Mouse (Mus musculus) hindbrain, postnatal 0 days (tissue): ENCODE measurements around the gene Umad1. TPM values are rescaled to one million over a fixed set of nuclear protein-coding genes. Genes with fewer than 3 reads are reported as not detected.
"Not testable (repeated sequence)": the region's sequence is repeated elsewhere in the genome, so short reads cannot be mapped to it uniquely, and the experiment has no call there.

Experiments used
- ATAC-seq: fragments of 200-750 bp; cut with Nextera tagmentation; 2 replicates; pipeline ENCODE4 v1.8.0; 2017; ENCODE audit warnings: mild to moderate bottlenecking, moderate TSS enrichment, moderate library complexity
- DNase-seq: peaks from one replicate; pipeline ENCODE4 v3.0.0-alpha.2; 2015; ENCODE audit warnings: low spot score
- H3K27ac ChIP-seq: fragments of 300-500 bp; sonication (generic); 2 replicates; pipeline ENCODE4 v1.5.1; 2014; ENCODE audit warnings: mild to moderate bottlenecking
- H3K27me3 ChIP-seq: fragments of 300-500 bp; sonication (generic); 2 replicates; pipeline ENCODE4 v1.6.1; 2014; ENCODE audit warnings: low read length, mixed read lengths; ENCODE audit not compliant: insufficient read depth
- H3K36me3 ChIP-seq: fragments of 300-500 bp; sonication (generic); 2 replicates; pipeline ENCODE4 v1.6.1; 2014; ENCODE audit warnings: low read length, mixed read lengths; ENCODE audit not compliant: insufficient read depth
- H3K4me1 ChIP-seq: fragments of 300-500 bp; sonication (generic); 2 replicates; pipeline ENCODE4 v1.6.1; 2014; ENCODE audit warnings: antibody characterized with exemption, low read length, mixed read lengths; ENCODE audit not compliant: insufficient read depth
- H3K4me2 ChIP-seq: fragments of 300-500 bp; sonication (generic); 2 replicates; pipeline ENCODE4 v1.6.1; 2014; ENCODE audit warnings: low read depth, mild to moderate bottlenecking, low read length, moderate library complexity, mixed read lengths
- H3K4me3 ChIP-seq: fragments of 300-500 bp; sonication (generic); 2 replicates; pipeline ENCODE4 v1.5.1; 2014; ENCODE audit warnings: low read length
- H3K9ac ChIP-seq: fragments of 300-500 bp; sonication (generic); replicated peaks from 2 replicates; pipeline ENCODE4 v1.6.1; 2014; ENCODE audit warnings: mild to moderate bottlenecking, low read length, moderate library complexity, mixed read lengths
- H3K9me3 ChIP-seq: fragments of 300-500 bp; sonication (generic); 2 replicates; pipeline ENCODE4 v1.6.1; 2016; ENCODE audit warnings: low read length, mixed read lengths
- CTCF ChIP-seq: IDR thresholded peaks from 2 replicates; pipeline ENCODE4 v1.5.1; 2016; ENCODE audit warnings: antibody characterized with exemption, control low read depth, low read depth
- WGBS: fragments of 180-500 bp; shearing (Covaris S2); extraction: QIAGEN DNeasy Blood & Tissue Kit; methylation state at CpG from one replicate; pipeline ENCODE4 v1.1.7; 2014; 5-methylcytosine and 5-hydroxymethylcytosine counted together
- polyA plus RNA-seq: library from polyadenylated mRNA; unstranded; fragments of >200 nt; fragmentation: Nextera tagmentation; extraction: Ambion mirVana; gene quantifications from 2 replicates; pipeline ENCODE4 v1.2.1, GENCODE M21; 2015
- total RNA-seq: library from RNA; depleted of rRNA; stranded (reverse); fragments of >200 nt; gene quantifications from 2 replicates; pipeline ENCODE4 v1.2.3, GENCODE M21; 2014

The Umad1 gene
- total and polyA plus RNA-seq, 2 experiments from 2014 or later, result 24.2 to 57.8 TPM

DNA sequence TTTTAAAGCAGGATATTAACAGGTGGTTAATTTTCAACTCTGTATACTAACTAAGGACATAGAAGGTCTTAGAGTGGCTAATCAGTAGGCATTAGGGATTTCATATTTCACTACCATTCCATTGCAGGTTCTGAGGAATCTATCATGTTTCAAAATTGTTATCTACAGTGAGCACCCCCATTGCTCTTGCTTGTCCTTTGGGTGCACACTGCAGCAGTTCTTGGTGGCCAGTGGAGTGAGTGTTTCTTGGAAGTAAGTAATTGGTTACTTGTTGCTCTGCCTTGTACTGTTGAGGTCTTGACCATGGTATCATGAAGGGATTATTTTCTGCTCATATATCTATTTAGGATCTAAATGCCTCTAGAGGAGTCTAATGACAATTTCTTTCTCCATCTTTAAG, 57.1 kb downstream of the Umad1 start:
- Histone ChIP-seq H3K27ac (no peak overlapping the region), H3K4me1 (no peaks in the 10 kb centered on the region), H3K9me3 (no peaks in the 10 kb centered on the region), H3K36me3 (no peaks in the 10 kb centered on the region), H3K4me2 (no peak overlapping the region), H3K9ac (no peak overlapping the region), H3K27me3 (no peaks in the 10 kb centered on the region), H3K4me3 (no peak overlapping the region)
- DNase-seq, result no peak
- TF ChIP-seq CTCF, result no peak
- ATAC-seq, result no peak

DNA sequence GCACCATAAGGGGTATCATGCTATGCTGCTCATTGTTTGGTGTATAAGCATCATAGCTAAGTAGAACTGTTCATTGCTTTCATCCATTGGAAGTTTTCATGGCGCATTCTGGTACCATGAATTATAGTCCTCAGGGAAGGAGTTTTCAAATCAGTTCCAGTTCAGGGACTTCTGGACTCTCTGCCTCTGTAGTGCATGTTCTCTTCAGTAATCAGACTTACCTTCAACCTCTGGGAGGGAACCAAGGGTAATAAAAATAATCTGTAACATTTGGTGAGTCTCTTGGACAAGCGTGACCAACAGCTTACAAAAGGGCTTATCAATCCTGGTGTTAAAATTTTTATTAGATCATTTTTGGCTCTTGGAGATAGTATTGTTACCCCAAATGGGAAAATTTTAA, 60.5 kb downstream of the Umad1 start:
- H3K27ac ChIP-seq, result no peak overlapping the region
- H3K27me3 ChIP-seq, result no peaks in the 10 kb centered on the region
- H3K4me1 ChIP-seq, result no peaks in the 10 kb centered on the region
- no peak overlapping the region for H3K4me3 ChIP-seq
- no peaks in the 10 kb centered on the region for H3K9me3 ChIP-seq
- ATAC-seq (no peak), DNase-seq (no peak)
- H3K36me3 ChIP-seq, result no peaks in the 10 kb centered on the region
- H3K9ac ChIP-seq, result no peak overlapping the region
- TF ChIP-seq CTCF, result no peak
- no peak overlapping the region for H3K4me2 ChIP-seq
- WGBS, result 99% methylated on average over 2 of the region's 2 CpGs

DNA sequence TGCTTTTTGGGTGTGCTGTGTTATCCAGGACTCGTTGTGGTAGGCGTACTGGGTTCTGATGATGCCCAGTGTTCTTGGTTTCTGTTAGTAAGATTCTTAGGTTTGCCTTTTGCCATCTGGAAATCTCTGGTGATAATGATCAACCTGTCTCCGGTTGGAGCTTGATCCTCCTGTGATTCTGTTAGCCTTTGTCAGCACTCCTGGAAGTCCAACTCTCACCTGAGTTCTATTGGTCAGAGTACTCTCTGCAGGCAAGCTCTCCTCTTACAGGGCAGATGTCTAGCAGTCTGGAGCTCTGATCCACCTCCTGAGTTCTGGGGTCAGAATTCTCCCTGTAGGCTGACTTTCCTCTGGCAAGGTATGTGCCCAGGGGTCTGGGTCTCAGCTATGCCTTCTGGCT, 72.4 kb downstream of the Umad1 start:
- not testable (repeated sequence) for H3K27ac ChIP-seq, ATAC-seq, H3K9ac ChIP-seq, H3K4me3 ChIP-seq, H3K27me3 ChIP-seq, H3K4me2 ChIP-seq, H3K36me3 ChIP-seq, H3K4me1 ChIP-seq, DNase-seq, H3K9me3 ChIP-seq
- 94% methylated on average over 3 of the region's 3 CpGs for WGBS

DNA sequence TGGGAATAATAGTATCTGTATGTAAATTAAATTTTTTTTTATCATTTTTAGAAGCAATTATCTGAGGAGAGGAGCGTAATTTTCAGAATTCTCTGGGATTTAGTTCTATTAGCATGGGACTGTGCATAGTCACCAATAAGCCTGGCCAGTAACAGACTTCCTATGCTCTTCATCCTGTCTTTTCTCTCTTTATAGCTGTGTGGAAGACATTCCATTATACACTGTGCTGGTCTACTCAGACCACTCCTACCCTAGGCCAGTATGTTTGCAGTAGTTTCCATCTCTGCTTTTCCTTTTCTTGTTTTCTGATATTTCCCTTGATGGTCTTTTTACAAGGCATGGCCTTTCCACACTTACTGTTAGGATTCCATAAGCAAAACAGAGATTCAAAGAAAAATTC, 74.3 kb downstream of the Umad1 start:
- Histone ChIP-seq H3K4me2 (no peak overlapping the region), H3K4me3 (no peak overlapping the region), H3K9ac (no peak overlapping the region), H3K9me3 (no peaks in the 10 kb centered on the region), H3K4me1 (no peaks in the 10 kb centered on the region), H3K27ac (no peak overlapping the region), H3K27me3 (no peaks in the 10 kb centered on the region), H3K36me3 (no peaks in the 10 kb centered on the region)
- no peak for DNase-seq
- WGBS, result 96% methylated on average over 1 of the region's 1 CpGs
- TF ChIP-seq CTCF, result no peak
- no peak for ATAC-seq

DNA sequence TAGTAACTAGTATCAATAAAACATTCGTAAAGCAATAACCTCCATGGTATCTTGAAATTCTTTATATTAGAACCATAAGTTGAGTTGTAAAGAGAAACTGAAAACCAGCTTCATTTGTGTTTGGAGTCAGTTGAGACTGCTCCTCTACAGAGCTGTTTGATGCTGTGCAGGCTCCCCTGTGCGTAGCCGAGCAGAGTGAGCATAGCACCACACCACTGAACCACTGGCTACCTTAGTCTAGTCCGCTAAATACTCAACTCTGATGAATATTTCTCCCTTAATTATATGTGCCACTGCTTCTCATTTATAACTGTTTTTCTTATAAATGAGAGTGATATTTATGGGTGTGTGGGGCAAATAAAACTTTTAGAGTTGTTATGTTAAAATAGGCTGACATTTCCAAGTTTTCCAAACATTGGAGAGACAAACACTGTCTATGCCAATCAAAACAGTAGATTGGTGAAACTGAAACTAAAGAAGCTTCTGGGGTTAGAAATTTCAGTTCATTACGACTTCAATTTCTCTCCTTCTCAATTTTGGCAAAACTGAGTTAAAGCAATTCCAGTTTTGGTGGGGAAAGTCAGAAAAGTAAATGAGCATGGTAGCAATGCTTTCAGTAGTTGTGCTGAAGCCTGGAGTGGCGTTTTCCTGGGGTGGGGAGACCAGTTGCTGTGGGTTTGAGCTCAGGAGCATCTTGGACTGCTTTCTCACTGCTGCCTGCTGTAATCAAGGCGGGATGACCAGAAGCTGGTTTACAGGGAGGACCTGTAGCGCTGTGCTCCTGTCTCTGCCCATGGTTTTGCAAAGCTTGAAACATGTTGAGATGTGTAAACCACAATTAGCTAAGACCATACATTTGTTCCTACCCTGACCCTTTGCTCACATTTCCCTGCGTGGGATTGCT, 77.7 kb downstream of the Umad1 start:
- no peak for TF ChIP-seq CTCF
- H3K27me3 ChIP-seq, result no peaks in the 10 kb centered on the region
- no peak for DNase-seq
- H3K4me2 ChIP-seq, result no peak overlapping the region
- no peak overlapping the region for H3K27ac ChIP-seq
- WGBS, result 86% methylated on average over 9 of the region's 9 CpGs
- no peaks in the 10 kb centered on the region for H3K4me1 ChIP-seq
- no peaks in the 10 kb centered on the region for H3K36me3 ChIP-seq
- H3K4me3 ChIP-seq, result no peak overlapping the region
- no peak for ATAC-seq
- no peaks in the 10 kb centered on the region for H3K9me3 ChIP-seq
- no peak overlapping the region for H3K9ac ChIP-seq

DNA sequence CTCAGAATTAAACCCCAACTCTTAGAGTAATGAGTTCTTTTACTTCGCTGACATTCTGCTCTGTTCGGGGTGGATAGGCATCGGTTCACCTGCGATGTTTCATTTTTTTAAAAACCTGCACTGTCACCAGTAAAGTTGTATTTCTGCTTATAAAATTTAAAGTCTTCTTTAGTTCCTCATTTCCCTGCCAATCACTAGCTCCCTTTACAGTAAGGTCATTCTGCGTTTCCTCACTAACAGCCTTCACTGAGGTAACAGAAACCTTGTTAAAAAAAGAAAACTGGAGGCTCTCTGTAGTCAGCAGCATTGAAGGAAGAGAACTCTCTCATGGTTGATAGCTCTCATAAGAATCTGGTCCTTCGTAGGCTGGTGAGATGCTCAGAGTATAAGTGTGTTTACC, 80.4 kb downstream of the Umad1 start:
- Histone ChIP-seq H3K4me3 (no peak overlapping the region), H3K4me2 (no peak overlapping the region), H3K9ac (no peak overlapping the region), H3K27me3 (no peaks in the 10 kb centered on the region), H3K9me3 (no peaks in the 10 kb centered on the region), H3K4me1 (no peaks in the 10 kb centered on the region), H3K36me3 (no peaks in the 10 kb centered on the region), H3K27ac (no peak overlapping the region)
- no peak for TF ChIP-seq CTCF
- DNase-seq, result no peak
- no peak for ATAC-seq
- 89% methylated on average over 6 of the region's 6 CpGs for WGBS

DNA sequence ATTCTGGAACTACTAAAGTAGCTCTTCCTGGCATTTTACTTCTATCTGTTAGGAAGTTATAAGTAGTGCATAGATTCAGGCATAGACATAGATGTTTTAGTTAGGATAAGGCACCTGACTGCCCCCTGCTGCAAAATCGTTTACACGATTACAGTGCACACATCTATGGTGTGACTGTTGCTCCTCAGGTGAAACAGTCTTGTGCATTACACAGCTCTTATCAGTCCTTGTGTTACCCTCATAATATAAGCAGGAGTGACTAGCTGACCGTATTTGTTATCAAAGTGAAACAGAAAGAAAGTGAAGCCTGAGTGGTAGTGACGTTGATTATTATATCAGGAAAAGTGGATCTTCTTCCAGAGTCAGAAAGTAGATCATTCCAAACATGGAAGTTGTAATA, 84.2 kb downstream of the Umad1 start:
- Histone ChIP-seq H3K36me3 (no peaks in the 10 kb centered on the region), H3K4me1 (no peaks in the 10 kb centered on the region), H3K9ac (no peak overlapping the region), H3K27me3 (no peaks in the 10 kb centered on the region), H3K9me3 (no peaks in the 10 kb centered on the region), H3K4me2 (no peak overlapping the region), H3K27ac (no peak overlapping the region), H3K4me3 (no peak overlapping the region)
- DNase-seq, result no peak
- WGBS, result 96% methylated on average over 4 of the region's 4 CpGs
- ATAC-seq, result no peak
- no peak for TF ChIP-seq CTCF
